Mouse (Mus musculus) kidney, embryonic 14.5 days (tissue): Measurements from ENCODE around the gene Ptprd. TPM values are rescaled to one million over a fixed set of nuclear protein-coding genes. Genes with fewer than 3 reads are reported as not detected.

ENCODE experiments used
- ATAC-seq: fragments of 200-750 bp; cut with Nextera tagmentation; 2 replicates; pipeline ENCODE4 v1.8.0; 2017; ENCODE audit warnings: moderate number of reproducible peaks, mild to moderate bottlenecking, moderate TSS enrichment, moderate library complexity; ENCODE audit not compliant: low FRiP score, low TSS enrichment
- H3K27ac ChIP-seq: fragments of 300-500 bp; sonication (generic); 2 replicates; pipeline ENCODE4 v1.5.1; 2014; ENCODE audit warnings: low read depth, mild to moderate bottlenecking, low read length, moderate library complexity, mixed read lengths
- H3K27me3 ChIP-seq: fragments of 300-500 bp; sonication (generic); 2 replicates; pipeline ENCODE4 v1.6.1; 2014; ENCODE audit warnings: mild to moderate bottlenecking, low read length; ENCODE audit not compliant: control insufficient read depth, insufficient read depth
- H3K36me3 ChIP-seq: fragments of 300-500 bp; sonication (generic); 2 replicates; pipeline ENCODE4 v1.6.1; 2014; ENCODE audit warnings: low read length, mixed read lengths; ENCODE audit not compliant: control insufficient read depth, insufficient read depth
- H3K4me1 ChIP-seq: fragments of 300-500 bp; sonication (generic); 2 replicates; pipeline ENCODE4 v1.6.1; 2014; ENCODE audit warnings: low read length, mixed read lengths; ENCODE audit not compliant: control insufficient read depth, insufficient read depth
- H3K4me2 ChIP-seq: fragments of 300-500 bp; sonication (generic); replicated peaks from 2 replicates; pipeline ENCODE4 v1.6.1; 2014; ENCODE audit warnings: low read depth, mild to moderate bottlenecking, low read length
- H3K4me3 ChIP-seq: fragments of 300-500 bp; sonication (generic); 2 replicates; pipeline ENCODE4 v1.5.1; 2014; ENCODE audit warnings: mild to moderate bottlenecking, low read length
- H3K9ac ChIP-seq: fragments of 300-500 bp; sonication (generic); 2 replicates; pipeline ENCODE4 v1.6.1; 2014; ENCODE audit warnings: low read depth, mild to moderate bottlenecking, low read length, moderate library complexity
- H3K9me3 ChIP-seq: fragments of 300-500 bp; sonication (generic); 2 replicates; pipeline ENCODE4 v1.6.1; 2016; ENCODE audit warnings: low read length; ENCODE audit not compliant: control insufficient read depth
- WGBS: fragments of 180-500 bp; shearing (Covaris S2); extraction: QIAGEN DNeasy Blood & Tissue Kit; methylation state at CpG from one replicate; pipeline ENCODE4 v1.1.7; 2014; 5-methylcytosine and 5-hydroxymethylcytosine counted together
- polyA plus RNA-seq: library from polyadenylated mRNA; unstranded; fragments of >200 nt; fragmentation: Nextera tagmentation; extraction: Ambion mirVana; gene quantifications from 2 replicates; pipeline ENCODE4 v1.2.1, GENCODE M21; 2014

The Ptprd gene
- polyA plus RNA-seq, 1 experiment from 2014 or later, result 34.8 TPM

- no peak overlapping the region for H3K27ac ChIP-seq
- no peak overlapping the region for H3K9ac ChIP-seq
- no peak overlapping the region for H3K4me3 ChIP-seq
- H3K27me3 ChIP-seq, result no peaks in the 10 kb centered on the region
- no peaks in the 10 kb centered on the region for H3K36me3 ChIP-seq
- no peak for ATAC-seq
- no peaks in the 10 kb centered on the region for H3K9me3 ChIP-seq
- H3K4me2 ChIP-seq, result no peak overlapping the region
- WGBS, result 75% methylated on average over 3 of the region's 3 CpGs
- H3K4me1 ChIP-seq, result peaks cover 29% of the 10 kb centered on the region
Observed at GRCm38 (mm10) chr4:76367285-76367684, 1844.5 kb downstream of the Ptprd start.

- Histone ChIP-seq H3K36me3 (no peaks in the 10 kb centered on the region), H3K4me2 (no peak overlapping the region), H3K4me3 (no peak overlapping the region), H3K27ac (no peak overlapping the region), H3K9ac (no peak overlapping the region), H3K27me3 (no peaks in the 10 kb centered on the region), H3K9me3 (no peaks in the 10 kb centered on the region), H3K4me1 (peaks cover 29% of the 10 kb centered on the region)
- ATAC-seq, result no peak
- WGBS, result 73% methylated on average over 4 of the region's 4 CpGs
Observed at GRCm38 (mm10) chr4:76365871-76366270, 1845.9 kb downstream of the Ptprd start.

GRCm38 (mm10) chr4:76361546-76361945 lies 1850.2 kb downstream of the Ptprd start:
- no peak overlapping the region for H3K9ac ChIP-seq
- H3K27ac ChIP-seq, result no peak overlapping the region
- WGBS, result 57% methylated on average over 1 of the region's 1 CpGs
- no peak overlapping the region for H3K4me3 ChIP-seq
- H3K36me3 ChIP-seq, result no peaks in the 10 kb centered on the region
- peaks cover 1% of the 10 kb centered on the region; the same call in 1 of the 2 replicates for H3K4me1 ChIP-seq
- no peak overlapping the region for H3K4me2 ChIP-seq
- no peaks in the 10 kb centered on the region for H3K9me3 ChIP-seq
- no peak for ATAC-seq
- H3K27me3 ChIP-seq, result no peaks in the 10 kb centered on the region

- 0 out of 2 replicates have a peak, but pooled peaks cover 1% of the 10 kb centered on the region for H3K9me3 ChIP-seq
- no peaks in the 10 kb centered on the region for H3K36me3 ChIP-seq
- H3K9ac ChIP-seq, result no peak overlapping the region
- 87% methylated on average over 2 of the region's 2 CpGs for WGBS
- no peaks in the 10 kb centered on the region for H3K27me3 ChIP-seq
- H3K4me1 ChIP-seq, result peaks cover 20% of the 10 kb centered on the region
- no peak overlapping the region for H3K4me2 ChIP-seq
- ATAC-seq, result no peak
- no peak overlapping the region for H3K27ac ChIP-seq
- no peak overlapping the region for H3K4me3 ChIP-seq
Observed at GRCm38 (mm10) chr4:76354167-76354566, 1857.6 kb downstream of the Ptprd start.

- no peak for ATAC-seq
- Histone ChIP-seq H3K27me3 (no peaks in the 10 kb centered on the region), H3K27ac (no peak overlapping the region), H3K9ac (no peak overlapping the region), H3K4me1 (peaks cover 20% of the 10 kb centered on the region), H3K9me3 (0 out of 2 replicates have a peak, but pooled peaks cover 2% of the 10 kb centered on the region), H3K4me3 (no peak overlapping the region), H3K4me2 (no peak overlapping the region), H3K36me3 (no peaks in the 10 kb centered on the region)
- 39% methylated on average over 1 of the region's 1 CpGs for WGBS
Observed at GRCm38 (mm10) chr4:76352468-76352867, 1859.3 kb downstream of the Ptprd start.

DNA sequence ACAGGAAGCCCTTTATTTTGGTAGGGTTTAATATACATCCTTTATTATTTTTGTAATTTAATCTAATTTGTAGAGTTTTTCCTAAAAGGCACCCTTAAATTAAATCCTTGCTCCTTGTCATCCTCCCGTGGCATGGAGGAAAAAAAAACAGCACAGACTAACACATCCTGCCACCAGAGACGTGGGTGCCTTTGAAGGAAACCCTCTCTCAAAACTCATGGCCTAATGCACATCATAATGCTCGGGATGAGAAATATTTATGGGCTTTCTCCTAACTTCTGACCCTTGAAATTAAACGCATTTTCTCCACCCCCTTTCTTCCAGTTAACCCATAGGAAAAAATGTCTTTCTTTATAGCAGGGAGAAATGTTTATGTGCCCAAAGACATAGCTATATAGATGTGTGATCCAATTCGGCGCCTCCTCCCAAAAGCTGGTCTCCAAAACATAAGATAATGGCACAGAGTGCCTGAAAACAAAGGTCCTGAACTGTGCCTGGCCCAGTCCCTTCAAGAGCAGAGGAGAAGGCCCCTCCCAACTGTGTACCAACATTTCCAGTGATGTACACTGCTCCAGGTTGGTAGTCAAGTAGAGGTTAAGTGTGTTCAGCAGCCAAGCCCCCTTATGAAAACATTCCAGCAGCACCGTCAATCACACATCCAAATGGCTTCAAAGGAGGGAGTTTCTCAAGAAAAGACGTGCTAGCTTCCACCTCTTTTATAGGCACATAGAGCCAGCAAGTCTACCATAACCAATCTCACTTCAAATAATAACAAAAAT lies 1860.4 kb downstream of the Ptprd start:
- no peak overlapping the region for H3K4me3 ChIP-seq
- no peaks in the 10 kb centered on the region for H3K27me3 ChIP-seq
- H3K36me3 ChIP-seq, result no peaks in the 10 kb centered on the region
- no peak overlapping the region for H3K4me2 ChIP-seq
- 0 out of 2 replicates have a peak, but pooled peaks cover 2% of the 10 kb centered on the region for H3K9me3 ChIP-seq
- peak; percentile 82 for ATAC-seq
- H3K4me1 ChIP-seq, result peaks cover 20% of the 10 kb centered on the region
- no peak overlapping the region for H3K9ac ChIP-seq
- H3K27ac ChIP-seq, result peak overlapping the region; percentile 62; the same call in 1 of the 2 replicates
- WGBS, result 13% methylated on average over 8 of the region's 8 CpGs

DNA sequence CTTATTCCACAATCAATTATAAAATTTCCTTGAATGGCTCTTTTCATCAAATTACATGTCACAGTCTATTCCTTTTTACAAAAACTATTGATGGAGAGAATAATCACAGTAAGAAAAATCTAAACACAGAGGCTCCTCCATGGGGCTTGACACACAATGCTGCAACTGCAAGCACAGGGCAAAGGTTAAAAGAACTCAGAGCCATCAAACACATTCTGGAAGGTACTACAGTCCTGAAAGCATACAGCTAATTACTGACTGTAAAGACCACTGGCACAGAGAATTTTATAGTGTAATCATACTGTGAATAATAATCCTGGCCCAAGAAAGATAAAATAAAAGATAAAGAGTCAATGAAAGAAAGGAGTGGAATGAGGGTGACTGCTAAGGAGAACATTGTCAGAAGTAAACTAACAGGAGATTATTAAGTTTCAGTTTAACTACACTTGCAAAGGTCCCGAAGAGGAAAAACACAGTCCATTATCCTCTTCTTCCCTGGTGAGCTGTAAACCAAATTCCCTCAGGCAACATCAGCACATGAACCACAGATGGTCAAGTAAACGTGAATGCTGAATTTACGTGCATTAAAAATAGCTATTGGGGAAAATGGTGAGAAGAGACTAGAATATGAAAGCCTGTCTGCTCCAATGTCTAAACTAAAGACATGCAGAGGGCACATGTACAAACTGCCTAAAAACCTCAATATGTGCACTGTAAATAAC lies 1861.4 kb downstream of the Ptprd start:
- Histone ChIP-seq H3K4me3 (no peak overlapping the region), H3K9ac (no peak overlapping the region), H3K9me3 (0 out of 2 replicates have a peak, but pooled peaks cover 2% of the 10 kb centered on the region), H3K4me1 (peaks cover 20% of the 10 kb centered on the region), H3K36me3 (no peaks in the 10 kb centered on the region), H3K27ac (peak overlapping the region; percentile 44; the same call in 1 of the 2 replicates), H3K4me2 (no peak overlapping the region), H3K27me3 (no peaks in the 10 kb centered on the region)
- 11% methylated on average over 3 of the region's 3 CpGs for WGBS
- no peak for ATAC-seq

DNA sequence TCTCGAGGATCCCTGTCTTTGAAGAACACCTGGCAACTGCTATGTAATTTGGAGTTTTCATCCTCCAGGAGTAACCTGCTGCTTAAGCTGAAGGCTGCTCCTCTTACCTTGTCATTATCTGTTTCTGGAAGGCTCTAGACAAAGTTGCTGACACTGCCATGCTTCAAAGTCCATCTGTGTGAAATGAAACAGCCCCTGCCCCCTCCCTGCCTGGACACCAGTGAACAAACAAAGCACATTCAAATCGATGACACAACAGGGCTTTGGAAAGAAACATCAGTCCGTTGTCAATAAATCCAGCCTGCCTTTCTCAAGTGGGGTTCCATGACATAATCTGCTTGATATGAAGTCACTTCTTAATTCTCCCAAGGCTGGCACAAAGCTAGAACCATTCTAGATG lies 1867.7 kb downstream of the Ptprd start:
- no peak for ATAC-seq
- no peak overlapping the region for H3K4me3 ChIP-seq
- H3K9ac ChIP-seq, result no peak overlapping the region
- no peaks in the 10 kb centered on the region for H3K9me3 ChIP-seq
- H3K4me2 ChIP-seq, result no peak overlapping the region
- H3K27ac ChIP-seq, result no peak overlapping the region
- no peaks in the 10 kb centered on the region for H3K27me3 ChIP-seq
- H3K4me1 ChIP-seq, result no peaks in the 10 kb centered on the region
- no peaks in the 10 kb centered on the region for H3K36me3 ChIP-seq
- 67% methylated on average over 3 of the region's 3 CpGs for WGBS

DNA sequence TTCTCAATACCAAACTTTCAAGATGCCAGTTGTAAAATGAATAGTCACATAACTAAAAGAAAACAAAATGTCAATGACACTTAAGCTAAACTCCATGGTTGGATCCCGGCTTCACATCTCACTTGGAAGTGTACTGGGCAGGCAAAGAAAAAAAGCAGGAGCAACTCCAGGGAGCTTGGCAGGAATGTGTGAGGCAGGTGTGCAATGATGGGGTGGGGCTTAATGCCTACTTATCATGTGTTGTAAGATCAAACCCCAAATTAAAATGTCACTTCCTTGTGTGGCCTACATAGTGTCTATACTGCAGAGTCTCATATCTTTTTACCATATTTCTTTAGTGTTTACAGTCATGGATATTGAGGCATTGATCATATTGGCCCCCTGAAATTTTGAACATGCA lies 1873.8 kb downstream of the Ptprd start:
- Histone ChIP-seq H3K27ac (no peak overlapping the region), H3K36me3 (no peaks in the 10 kb centered on the region), H3K4me1 (no peaks in the 10 kb centered on the region), H3K9ac (no peak overlapping the region), H3K27me3 (no peaks in the 10 kb centered on the region), H3K4me3 (no peak overlapping the region), H3K4me2 (no peak overlapping the region), H3K9me3 (no peaks in the 10 kb centered on the region)
- ATAC-seq, result no peak
- 73% methylated on average over 1 of the region's 1 CpGs for WGBS
